Mouse (Mus musculus) liver, embryonic 14.5 days (tissue): ENCODE data around the gene Slc39a10. TPM values are rescaled to one million over a fixed set of nuclear protein-coding genes. Genes with fewer than 3 reads are reported as not detected.
A peak's percentile ranks its signal among the peaks of the same experiment; 100 is the strongest.

Source experiments
- ATAC-seq: fragments of 200-750 bp; cut with Nextera tagmentation; 2 replicates; pipeline ENCODE4 v1.8.0; 2017; ENCODE audit warnings: moderate number of reproducible peaks, mild to moderate bottlenecking, moderate library complexity; ENCODE audit not compliant: insufficient read depth
- DNase-seq, 3 experiments: peaks; one replicate each; pipeline ENCODE4 v3.0.0-alpha.2; 2012 to 2013; ENCODE audit warnings: low read depth in 3 of 3, low spot score in 3 of 3
- H3K27ac ChIP-seq: fragments of 300-500 bp; sonication (generic); 2 replicates; pipeline ENCODE4 v1.5.1; 2014; ENCODE audit warnings: moderate library complexity, mild to moderate bottlenecking, control low read depth, inconsistent platforms
- H3K27me3 ChIP-seq: fragments of 300-500 bp; sonication (generic); 2 replicates; pipeline ENCODE4 v1.6.1; 2014; ENCODE audit warnings: mild to moderate bottlenecking, low read length, moderate library complexity; ENCODE audit not compliant: control insufficient read depth, insufficient read depth
- H3K36me3 ChIP-seq: fragments of 300-500 bp; sonication (generic); replicated peaks from 2 replicates; pipeline ENCODE4 v1.6.1; 2014; ENCODE audit warnings: low read depth; ENCODE audit not compliant: control insufficient read depth, insufficient read depth
- H3K4me1 ChIP-seq, 2 experiments: fragments of 200-500 bp in 1 of 2; fragments of 300-500 bp in 1 of 2; sonication (generic) in 1 of 2; replicated peaks; 2 replicates each; pipeline ENCODE4 v1.6.1; 2012 to 2014; ENCODE audit warnings: antibody characterized with exemption in 1 of 2, inconsistent platforms in 1 of 2, low read length in 1 of 2; ENCODE audit not compliant: control insufficient read depth in 2 of 2, insufficient read depth in 2 of 2
- H3K4me2 ChIP-seq: fragments of 300-500 bp; sonication (generic); 2 replicates; pipeline ENCODE4 v1.6.1; 2014; ENCODE audit warnings: low read depth, mild to moderate bottlenecking, control low read depth, moderate library complexity
- H3K4me3 ChIP-seq, 2 experiments: fragments of 200-500 bp in 1 of 2; fragments of 300-500 bp in 1 of 2; sonication (generic) in 1 of 2; 2 replicates each; pipeline ENCODE4 v1.5.1; 2012 to 2014; ENCODE audit warnings: low read depth in 2 of 2, low read length in 2 of 2, mild to moderate bottlenecking in 2 of 2, control low read depth in 1 of 2, inconsistent platforms in 1 of 2, moderate library complexity in 1 of 2; ENCODE audit not compliant: insufficient read depth in 1 of 2
- H3K9ac ChIP-seq: fragments of 300-500 bp; sonication (generic); replicated peaks from 2 replicates; pipeline ENCODE4 v1.6.1; 2014; ENCODE audit warnings: mild to moderate bottlenecking, control low read depth, moderate library complexity
- H3K9me3 ChIP-seq: fragments of 300-500 bp; sonication (generic); 2 replicates; pipeline ENCODE4 v1.6.1; 2016; ENCODE audit warnings: low read length, mixed read lengths; ENCODE audit not compliant: control insufficient read depth
- CTCF ChIP-seq: IDR thresholded peaks from 2 replicates; pipeline ENCODE4 v1.5.1; 2016; ENCODE audit warnings: antibody characterized with exemption, low read depth, control low read depth
- EP300 ChIP-seq: IDR thresholded peaks from 2 replicates; pipeline ENCODE4 v1.6.1; 2016; ENCODE audit warnings: antibody characterized with exemption, low read depth
- WGBS: fragments of 180-500 bp; shearing (Covaris S2); extraction: QIAGEN DNeasy Blood & Tissue Kit; methylation state at CpG from one replicate; pipeline ENCODE4 v1.1.7; 2014; ENCODE audit not compliant: insufficient replicate concordance; 5-methylcytosine and 5-hydroxymethylcytosine counted together
- polyA plus RNA-seq, 2 experiments: library from polyadenylated mRNA; depleted of rRNA in 1 of 2; stranded (reverse) in 1 of 2; unstranded in 1 of 2; fragments of >200 nt; fragmentation: Nextera tagmentation in 1 of 2; extraction: Ambion mirVana in 1 of 2; gene quantifications; 2 replicates each; pipeline versions ENCODE4 v1.2.1 to v1.2.3; 2012 to 2014

The Slc39a10 gene
- polyA plus RNA-seq, 2 experiments: 2.2 to 5.2 TPM

DNA sequence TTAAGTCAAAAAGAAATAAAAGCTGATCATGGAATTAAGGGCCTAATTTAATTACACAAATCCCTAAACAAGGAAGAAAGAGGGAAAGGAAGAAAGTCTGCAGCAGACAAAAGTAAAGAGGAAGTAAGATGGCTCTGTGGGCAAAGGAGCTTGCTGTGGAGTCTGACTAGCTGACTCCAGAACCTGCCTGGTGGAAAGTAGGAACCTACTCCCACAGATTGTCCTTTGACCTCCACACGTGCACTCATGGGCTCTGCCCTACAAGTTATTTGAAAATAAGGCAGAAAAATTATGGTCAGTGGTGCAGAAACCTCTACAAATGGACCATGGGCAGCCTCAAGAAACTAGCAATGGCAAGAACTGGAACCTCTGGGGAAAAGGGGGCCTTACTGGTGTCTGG is 32.6 kb downstream of the Slc39a10 start:
- DNase-seq (no peak), ATAC-seq (no peak)
- no peaks in the 10 kb centered on the region for H3K9me3 ChIP-seq
- no peaks in the 10 kb centered on the region for H3K27me3 ChIP-seq
- H3K4me2 ChIP-seq: no peak overlapping the region
- no peaks in the 10 kb centered on the region for H3K4me1 ChIP-seq
- no peak overlapping the region for H3K27ac ChIP-seq
- H3K9ac ChIP-seq: no peak overlapping the region
- TF ChIP-seq EP300: no peak
- no peak for TF ChIP-seq CTCF
- WGBS: 13% methylated on average over 1 of the region's 1 CpGs
- H3K36me3 ChIP-seq: no peaks in the 10 kb centered on the region
- no peak overlapping the region for H3K4me3 ChIP-seq

DNA sequence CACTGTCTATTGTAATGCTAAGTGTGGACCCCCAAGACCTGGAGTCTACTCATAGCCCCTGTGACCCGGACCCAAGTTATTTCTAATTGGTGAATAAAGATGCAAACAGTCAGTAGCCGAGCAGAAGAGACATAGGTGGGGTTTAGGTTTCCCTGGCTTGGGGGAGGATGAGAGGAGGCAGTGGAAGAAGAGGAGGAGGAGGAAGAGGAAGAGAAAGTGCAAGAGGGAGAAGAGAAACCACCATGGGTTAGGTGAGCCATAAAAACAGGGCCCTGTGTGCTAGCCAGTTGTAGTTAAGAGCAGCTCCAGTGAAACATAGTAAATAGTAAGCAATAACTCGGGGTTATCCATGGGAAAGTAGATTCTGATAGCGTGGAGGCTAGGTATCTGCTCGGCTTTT is 34.1 kb downstream of the Slc39a10 start:
- Histone ChIP-seq H3K9ac (no peak overlapping the region), H3K4me3 (no peak overlapping the region), H3K4me2 (no peak overlapping the region), H3K9me3 (no peaks in the 10 kb centered on the region), H3K27ac (no peak overlapping the region), H3K27me3 (no peaks in the 10 kb centered on the region), H3K4me1 (peaks cover 0 to 4% of the 10 kb centered on the region in 2 experiments; a peak in 3 of 4 replicates), H3K36me3 (no peaks in the 10 kb centered on the region)
- TF ChIP-seq CTCF (no peak), EP300 (no peak)
- DNase-seq: no peak
- 54% methylated on average over 5 of the region's 5 CpGs for WGBS
- ATAC-seq: no peak

DNA sequence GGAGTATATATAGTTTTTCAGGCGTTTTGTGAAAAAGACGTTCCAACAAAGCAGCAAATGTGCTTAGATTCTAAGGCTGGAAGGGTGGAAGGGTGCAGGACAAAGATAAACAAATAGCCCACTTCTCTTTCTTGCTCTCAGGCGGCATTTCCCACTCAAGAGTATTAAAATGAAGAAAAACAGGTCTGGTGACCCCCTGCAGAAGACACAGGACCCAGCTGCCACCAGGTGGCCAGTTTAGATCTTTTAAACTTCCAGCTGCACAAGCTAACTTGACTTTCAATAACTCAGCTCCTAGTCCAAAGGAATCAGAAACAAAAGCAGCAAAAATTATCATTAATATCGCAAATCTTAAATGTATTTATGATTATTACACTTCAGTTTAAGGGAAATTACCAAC is 36.2 kb downstream of the Slc39a10 start:
- H3K9ac ChIP-seq: no peak overlapping the region
- H3K4me1 ChIP-seq: peaks cover 2 to 6% of the 10 kb centered on the region in 2 experiments; a peak in 3 of 4 replicates
- no peak for TF ChIP-seq CTCF
- no peak for TF ChIP-seq EP300
- no peak overlapping the region for H3K4me2 ChIP-seq
- 38% methylated on average over 4 of the region's 4 CpGs for WGBS
- H3K36me3 ChIP-seq: no peaks in the 10 kb centered on the region
- no peaks in the 10 kb centered on the region for H3K27me3 ChIP-seq
- no peaks in the 10 kb centered on the region for H3K9me3 ChIP-seq
- H3K27ac ChIP-seq: no peak overlapping the region
- DNase-seq: no peak
- ATAC-seq: no peak
- no peak overlapping the region for H3K4me3 ChIP-seq

DNA sequence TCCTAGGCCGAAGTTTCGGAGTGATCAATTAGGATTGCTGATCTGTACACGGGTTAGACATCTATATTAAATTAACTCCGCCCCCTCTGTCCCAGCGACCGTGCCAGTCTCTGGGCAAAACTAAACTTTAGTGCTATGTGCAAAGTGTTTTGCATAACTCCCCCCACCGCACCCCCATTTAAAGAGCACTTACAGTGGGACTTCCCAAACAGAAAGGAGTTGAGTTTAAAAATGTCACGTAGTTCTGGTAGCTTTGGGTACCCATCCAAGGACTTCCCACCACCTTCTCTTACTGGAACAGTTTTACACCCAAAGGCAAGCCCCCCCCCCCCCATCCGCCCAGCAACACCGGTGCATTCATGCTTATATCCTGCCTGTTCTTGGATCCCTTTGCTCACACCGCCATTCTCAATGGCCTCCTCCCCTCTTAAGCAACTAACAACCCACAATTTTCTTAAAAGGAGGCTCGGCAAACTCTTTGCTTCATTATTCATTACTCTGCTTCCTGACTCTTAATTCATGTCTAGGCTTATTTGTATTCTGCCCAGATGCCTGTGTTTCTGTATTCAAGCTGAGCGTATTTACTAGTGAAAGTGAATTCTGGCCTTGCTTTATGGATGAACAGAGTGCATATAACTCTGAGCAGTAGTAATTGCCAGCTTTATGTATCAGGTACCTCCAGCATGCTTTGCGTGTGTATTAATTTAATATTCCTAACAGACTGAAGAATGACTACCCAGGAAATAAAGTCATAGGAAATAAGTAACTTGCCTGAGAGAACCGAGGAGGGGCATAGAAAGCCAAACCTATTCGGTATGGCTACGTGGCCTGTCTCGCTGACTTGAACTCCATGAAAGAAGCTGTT is 38.4 kb downstream of the Slc39a10 start:
- TF ChIP-seq CTCF (no peak), EP300 (no peak)
- no peaks in the 10 kb centered on the region for H3K36me3 ChIP-seq
- H3K9me3 ChIP-seq: no peaks in the 10 kb centered on the region
- peak overlapping the region; percentile 67 to 94 for H3K4me3 ChIP-seq
- H3K9ac ChIP-seq: peak overlapping the region; percentile 77
- H3K4me1 ChIP-seq: peaks cover 3 to 6% of the 10 kb centered on the region in 2 experiments; a peak in 3 of 4 replicates
- DNase-seq (peak; percentile 57 to 71 (median 61)), ATAC-seq (no peak)
- H3K4me2 ChIP-seq: peak overlapping the region; percentile 81
- H3K27me3 ChIP-seq: no peaks in the 10 kb centered on the region
- 29% methylated on average over 18 of the region's 18 CpGs for WGBS
- H3K27ac ChIP-seq: peak overlapping the region; percentile 68

DNA sequence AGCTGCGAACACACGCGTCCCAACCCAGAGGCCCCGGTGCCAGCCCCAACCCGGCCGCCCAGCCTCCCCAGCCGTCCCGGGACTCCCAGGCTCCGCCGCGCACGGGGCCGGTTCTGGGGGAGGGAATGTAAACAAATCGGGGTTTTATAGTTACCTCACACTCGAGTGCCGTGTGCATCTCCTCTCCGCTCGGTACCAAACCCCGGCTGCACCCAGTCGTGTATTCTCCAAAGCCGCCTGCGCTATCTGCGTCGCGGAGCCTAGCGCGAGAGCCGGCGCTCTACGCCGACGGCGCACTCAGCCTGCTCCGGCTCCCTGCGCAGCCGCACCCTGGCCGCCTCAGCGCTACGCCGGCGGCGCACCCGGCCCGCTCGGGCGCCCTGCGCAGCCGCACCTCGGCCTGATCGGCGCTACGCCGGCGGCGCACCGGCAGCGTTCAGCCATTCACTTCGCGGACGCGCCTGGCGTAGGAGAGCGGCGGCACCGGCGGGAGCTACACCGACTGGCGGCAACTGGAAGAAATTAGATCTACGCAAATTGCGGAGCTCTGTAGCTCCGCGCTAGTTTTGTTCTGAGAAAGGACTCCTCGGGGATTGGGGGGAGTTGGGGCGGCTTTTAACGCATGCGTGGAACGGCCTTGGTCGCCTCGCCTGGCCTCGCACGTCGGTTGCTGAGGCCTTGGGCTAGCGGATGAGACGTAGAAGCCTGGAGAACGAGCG is 39.2 kb downstream of the Slc39a10 start:
- TF ChIP-seq EP300: peak; percentile 61
- no peak; the same call in 1 of the 2 replicates for TF ChIP-seq CTCF
- WGBS: under 1% methylated on average over 86 of the region's 86 CpGs
- H3K4me3 ChIP-seq: peak overlapping the region; percentile 77 to 94
- peak overlapping the region; percentile 96 for H3K9ac ChIP-seq
- H3K27me3 ChIP-seq: no peaks in the 10 kb centered on the region
- H3K36me3 ChIP-seq: no peaks in the 10 kb centered on the region
- H3K9me3 ChIP-seq: no peaks in the 10 kb centered on the region
- H3K27ac ChIP-seq: peak overlapping the region; percentile 72
- peak overlapping the region; percentile 81 for H3K4me2 ChIP-seq
- peak; percentile 94 for ATAC-seq
- H3K4me1 ChIP-seq: peaks cover 3 to 6% of the 10 kb centered on the region in 2 experiments; a peak in 3 of 4 replicates
- peak; percentile 82 to 87 (median 86) for DNase-seq
